Mouse (Mus musculus): ENCODE data around the gene Tpgs1.
"Not testable (repeated sequence)": the region's sequence is repeated elsewhere in the genome, so short reads cannot be mapped to it uniquely, and the experiment has no call there.

The Tpgs1 gene

GRCm38 (mm10) chr10:79691986-79692548 is 22.9 kb downstream of the Tpgs1 start:
- peak; percentile 37 for DNase-seq (ENCODE audit: low read depth, low spot score)

- no peak for DNase-seq (ENCODE audit: low read depth, low spot score)
These were observed 24.6 kb downstream of the Tpgs1 start for GRCm38 (mm10) chr10:79693580-79694378.

GRCm38 (mm10) chr10:79694379-79694655 is 25.1 kb downstream of the Tpgs1 start:
- DNase-seq (ENCODE audit: low read depth, low spot score) = no peak

- peak; percentile 86 for DNase-seq (ENCODE audit: low read depth, low spot score)
These were observed 26.3 kb downstream of the Tpgs1 start for GRCm38 (mm10) chr10:79695231-79696128.

GRCm38 (mm10) chr10:79696129-79696651 is 27.0 kb downstream of the Tpgs1 start:
- no peak for DNase-seq (ENCODE audit: low read depth, low spot score)

- DNase-seq (ENCODE audit: low read depth, low spot score) = no peak
These were observed 28.7 kb downstream of the Tpgs1 start for GRCm38 (mm10) chr10:79697916-79698315.

- DNase-seq (ENCODE audit: low read depth, low spot score) = no peak
These were observed 29.3 kb downstream of the Tpgs1 start for GRCm38 (mm10) chr10:79698459-79698858.

GRCm38 (mm10) chr10:79700676-79701075 is 31.5 kb downstream of the Tpgs1 start:
- no peak for DNase-seq (ENCODE audit: low read depth, low spot score)

- DNase-seq (ENCODE audit: low read depth, low spot score) = no peak
These were observed 32.4 kb downstream of the Tpgs1 start for GRCm38 (mm10) chr10:79701443-79702129.

GRCm38 (mm10) chr10:79702970-79703369 is 33.8 kb downstream of the Tpgs1 start:
- not testable (repeated sequence) for DNase-seq (ENCODE audit: low read depth, low spot score)

GRCm38 (mm10) chr10:79703541-79703940 is 34.4 kb downstream of the Tpgs1 start:
- DNase-seq (ENCODE audit: low read depth, low spot score) = no peak

GRCm38 (mm10) chr10:79704065-79704969 is 35.1 kb downstream of the Tpgs1 start, which contains the start of gene Bsg:
Gene Bsg (plus strand): TSS chr10:79704491.
- DNase-seq (ENCODE audit: low read depth, low spot score) = peak; percentile 100

- DNase-seq (ENCODE audit: low read depth, low spot score) = no peak
These were observed 35.8 kb downstream of the Tpgs1 start for GRCm38 (mm10) chr10:79704970-79705360.

- DNase-seq (ENCODE audit: low read depth, low spot score) = no peak
These were observed 36.8 kb downstream of the Tpgs1 start for GRCm38 (mm10) chr10:79705951-79706350.

- no peak for DNase-seq (ENCODE audit: low read depth, low spot score)
These were observed 37.4 kb downstream of the Tpgs1 start for GRCm38 (mm10) chr10:79706406-79707094.

- no peak for DNase-seq (ENCODE audit: low read depth, low spot score)
These were observed 38.0 kb downstream of the Tpgs1 start for GRCm38 (mm10) chr10:79707162-79707561.

- DNase-seq (ENCODE audit: low read depth, low spot score) = no peak
These were observed 38.6 kb downstream of the Tpgs1 start for GRCm38 (mm10) chr10:79707759-79708158.

GRCm38 (mm10) chr10:79708668-79709067 is 39.5 kb downstream of the Tpgs1 start:
- DNase-seq (ENCODE audit: low read depth, low spot score) = no peak

- DNase-seq (ENCODE audit: low read depth, low spot score) = no peak
These were observed 40.1 kb downstream of the Tpgs1 start for GRCm38 (mm10) chr10:79709307-79709706.

- peak; percentile 57 for DNase-seq (ENCODE audit: low read depth, low spot score)
These were observed 42.9 kb downstream of the Tpgs1 start for GRCm38 (mm10) chr10:79712029-79712428.

Data from CD4-positive, CD25-positive, alpha-beta regulatory T cell, adult 2 months (primary cell).